Mouse (Mus musculus): ENCODE data around the gene Tef. TPM values are rescaled to one million over a fixed set of nuclear protein-coding genes. Genes with fewer than 3 reads are reported as not detected.

Tef gene
- polyA plus RNA-seq, 2 experiments = 25.5 to 45.7 TPM

DNA sequence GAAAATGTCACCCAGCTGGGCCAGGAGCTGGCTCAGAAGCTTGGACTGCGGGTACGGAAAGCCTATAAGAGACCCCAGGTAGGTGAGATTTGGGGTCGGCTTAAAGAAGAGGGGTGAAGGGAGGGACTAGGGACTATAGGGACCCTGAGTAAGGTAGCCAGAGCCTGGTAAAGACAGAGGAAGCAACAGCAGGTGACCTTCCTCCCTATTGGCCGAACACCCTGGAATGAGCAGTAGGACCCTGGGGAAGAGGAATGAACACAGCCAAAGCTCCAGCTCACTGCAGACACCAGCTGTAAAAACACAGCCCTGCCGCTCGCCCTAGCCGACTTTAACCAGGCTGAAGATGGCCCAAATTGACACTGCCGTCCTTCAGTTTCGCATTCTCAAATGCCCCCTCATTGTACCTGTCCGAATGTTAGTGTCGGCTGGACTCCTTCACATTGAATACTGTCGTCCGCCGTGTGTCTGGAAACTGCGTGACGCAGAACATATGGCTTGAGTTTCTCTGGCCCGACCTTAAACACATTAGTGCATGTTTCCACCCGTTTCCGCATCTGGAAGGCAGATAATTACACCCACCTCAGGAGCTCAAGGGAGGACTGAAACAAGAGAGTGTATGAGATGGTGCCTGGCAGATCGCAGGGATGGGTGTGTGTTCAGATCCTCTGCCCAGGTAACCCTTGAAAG lies 29.6 kb upstream of the Tef start:
- Histone ChIP-seq H3K4me1 (ENCODE audit: control insufficient read depth, insufficient read depth, low read length) (no peaks in the 10 kb centered on the region), H3K4me3 (replicated peaks; ENCODE audit: low read length) (no peak overlapping the region), H3K27me3 (ENCODE audit: control insufficient read depth, insufficient read depth, low read length) (no peaks in the 10 kb centered on the region), H3K36me3 (ENCODE audit: control insufficient read depth, insufficient read depth, low read length) (peaks cover 87% of the 10 kb centered on the region), H3K27ac (replicated peaks; ENCODE audit: low read depth, low read length) (peak overlapping the region; percentile 26; the same call in 1 of the 2 replicates), H3K9me3 (ENCODE audit: control insufficient read depth, low read length) (no peaks in the 10 kb centered on the region), H3K9ac (ENCODE audit: low read depth, low read length, severe bottlenecking) (no peak overlapping the region), H3K4me2 (replicated peaks; ENCODE audit: low read depth, low read length, severe bottlenecking) (no peak overlapping the region)
- ATAC-seq (ENCODE audit: low FRiP score, low read depth) (0 out of 2 replicates have a peak, but pooled peaks have one; percentile 16), DNase-seq (ENCODE audit: low spot score) (no peak)
- no peak for TF ChIP-seq POLR2A (IDR thresholded peaks at IDR 0.05; ENCODE audit: borderline replicate concordance, extremely low read depth, insufficient read depth, insufficient read length)
- 65% methylated on average over 20 of the region's 20 CpGs for WGBS

DNA sequence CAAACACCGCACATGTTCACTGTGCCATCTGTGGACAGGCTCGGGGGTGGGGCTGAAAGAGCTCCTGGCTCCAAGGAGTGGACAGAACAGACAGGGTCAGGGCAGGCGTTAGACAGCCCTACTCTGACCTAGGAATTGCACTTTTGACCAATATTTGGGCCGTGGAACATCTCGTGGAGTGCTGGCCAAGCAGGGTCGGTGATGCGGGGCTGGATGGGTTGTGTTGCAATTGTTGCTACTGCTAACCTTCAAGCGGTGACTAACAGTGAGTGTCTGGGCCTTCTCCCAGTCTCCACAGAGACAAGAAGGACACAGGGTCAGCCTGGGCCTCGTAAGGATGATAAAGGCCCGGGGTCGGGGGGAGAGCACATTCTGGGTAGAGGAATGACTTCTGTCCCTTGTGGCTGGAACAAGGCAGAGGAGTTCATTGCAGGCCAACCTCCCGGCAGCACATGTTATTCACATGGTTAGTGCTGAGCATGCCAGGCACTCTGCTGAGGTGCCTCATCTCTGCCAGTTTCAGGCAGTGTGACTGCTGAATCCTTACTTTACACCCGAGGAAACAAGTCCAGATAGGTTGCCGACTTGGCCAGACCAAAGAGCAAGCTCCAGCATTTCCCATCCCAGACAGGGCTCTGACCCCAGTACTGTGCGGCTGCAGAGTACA lies 27.6 kb upstream of the Tef start:
- 89% methylated on average over 15 of the region's 15 CpGs for WGBS
- H3K36me3 ChIP-seq (ENCODE audit: control insufficient read depth, insufficient read depth, low read length) = peaks cover 89% of the 10 kb centered on the region
- ATAC-seq (ENCODE audit: low FRiP score, low read depth) (no peak), DNase-seq (ENCODE audit: low spot score) (no peak)
- H3K9me3 ChIP-seq (ENCODE audit: control insufficient read depth, low read length) = no peaks in the 10 kb centered on the region
- no peak overlapping the region for H3K27ac ChIP-seq (replicated peaks; ENCODE audit: low read depth, low read length)
- no peaks in the 10 kb centered on the region for H3K4me1 ChIP-seq (ENCODE audit: control insufficient read depth, insufficient read depth, low read length)
- no peaks in the 10 kb centered on the region for H3K27me3 ChIP-seq (ENCODE audit: control insufficient read depth, insufficient read depth, low read length)
- no peak for TF ChIP-seq POLR2A (IDR thresholded peaks at IDR 0.05; ENCODE audit: borderline replicate concordance, extremely low read depth, insufficient read depth, insufficient read length)
- no peak overlapping the region for H3K4me2 ChIP-seq (replicated peaks; ENCODE audit: low read depth, low read length, severe bottlenecking)
- H3K9ac ChIP-seq (ENCODE audit: low read depth, low read length, severe bottlenecking) = no peak overlapping the region
- H3K4me3 ChIP-seq (replicated peaks; ENCODE audit: low read length) = no peak overlapping the region

GRCm38 (mm10) chr15:81776631-81777422 lies 25.4 kb upstream of the Tef start:
- no peaks in the 10 kb centered on the region for H3K4me1 ChIP-seq (ENCODE audit: control insufficient read depth, insufficient read depth, low read length)
- no peak overlapping the region for H3K4me2 ChIP-seq (replicated peaks; ENCODE audit: low read depth, low read length, severe bottlenecking)
- no peak overlapping the region for H3K27ac ChIP-seq (replicated peaks; ENCODE audit: low read depth, low read length)
- no peaks in the 10 kb centered on the region for H3K27me3 ChIP-seq (ENCODE audit: control insufficient read depth, insufficient read depth, low read length)
- H3K4me3 ChIP-seq (replicated peaks; ENCODE audit: low read length) = no peak overlapping the region
- ATAC-seq (ENCODE audit: low FRiP score, low read depth) (no peak), DNase-seq (ENCODE audit: low spot score) (no peak)
- H3K36me3 ChIP-seq (ENCODE audit: control insufficient read depth, insufficient read depth, low read length) = peaks cover 97% of the 10 kb centered on the region
- H3K9ac ChIP-seq (ENCODE audit: low read depth, low read length, severe bottlenecking) = no peak overlapping the region
- 89% methylated on average over 10 of the region's 11 CpGs for WGBS
- TF ChIP-seq POLR2A (IDR thresholded peaks at IDR 0.05; ENCODE audit: borderline replicate concordance, extremely low read depth, insufficient read depth, insufficient read length) = no peak
- H3K9me3 ChIP-seq (ENCODE audit: control insufficient read depth, low read length) = no peaks in the 10 kb centered on the region

DNA sequence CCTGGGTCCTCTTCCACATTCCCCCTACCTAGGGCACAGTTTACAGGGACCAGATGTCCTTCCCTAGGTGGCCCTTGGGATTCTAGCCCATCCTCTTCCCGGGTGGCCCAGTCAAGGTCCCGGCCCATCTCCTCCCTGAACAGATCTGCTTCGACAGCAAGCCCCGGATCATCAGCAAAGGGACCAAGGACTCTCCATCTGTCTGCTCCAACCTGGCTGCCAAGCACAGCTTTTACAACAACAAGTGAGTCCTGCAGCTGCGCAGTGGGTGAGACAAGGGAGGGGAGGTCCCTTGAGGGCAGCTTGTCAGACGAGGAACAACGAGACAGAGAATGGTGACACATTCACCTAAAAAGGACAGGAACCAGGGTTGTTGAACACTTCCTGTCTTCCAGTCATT lies 20.4 kb upstream of the Tef start:
- no peak overlapping the region for H3K4me3 ChIP-seq (replicated peaks; ENCODE audit: low read length)
- ATAC-seq (ENCODE audit: low FRiP score, low read depth) = no peak
- no peak for DNase-seq (ENCODE audit: low spot score)
- H3K4me1 ChIP-seq (ENCODE audit: control insufficient read depth, insufficient read depth, low read length) = no peaks in the 10 kb centered on the region
- TF ChIP-seq POLR2A (IDR thresholded peaks at IDR 0.05; ENCODE audit: borderline replicate concordance, extremely low read depth, insufficient read depth, insufficient read length) = no peak
- H3K4me2 ChIP-seq (replicated peaks; ENCODE audit: low read depth, low read length, severe bottlenecking) = no peak overlapping the region
- peaks cover 99% of the 10 kb centered on the region for H3K36me3 ChIP-seq (ENCODE audit: control insufficient read depth, insufficient read depth, low read length)
- H3K27ac ChIP-seq (replicated peaks; ENCODE audit: low read depth, low read length) = no peak overlapping the region
- no peaks in the 10 kb centered on the region for H3K9me3 ChIP-seq (ENCODE audit: control insufficient read depth, low read length)
- no peaks in the 10 kb centered on the region for H3K27me3 ChIP-seq (ENCODE audit: control insufficient read depth, insufficient read depth, low read length)
- H3K9ac ChIP-seq (ENCODE audit: low read depth, low read length, severe bottlenecking) = no peak overlapping the region
- WGBS = 84% methylated on average over 7 of the region's 7 CpGs

- Histone ChIP-seq H3K27ac (replicated peaks; ENCODE audit: low read depth, low read length) (no peak overlapping the region), H3K4me3 (replicated peaks; ENCODE audit: low read length) (no peak overlapping the region), H3K36me3 (ENCODE audit: control insufficient read depth, insufficient read depth, low read length) (peaks cover 97% of the 10 kb centered on the region), H3K9me3 (ENCODE audit: control insufficient read depth, low read length) (no peaks in the 10 kb centered on the region), H3K27me3 (ENCODE audit: control insufficient read depth, insufficient read depth, low read length) (no peaks in the 10 kb centered on the region), H3K9ac (ENCODE audit: low read depth, low read length, severe bottlenecking) (no peak overlapping the region), H3K4me2 (replicated peaks; ENCODE audit: low read depth, low read length, severe bottlenecking) (no peak overlapping the region), H3K4me1 (ENCODE audit: control insufficient read depth, insufficient read depth, low read length) (no peaks in the 10 kb centered on the region)
- DNase-seq (ENCODE audit: low spot score) (peak; percentile 29), ATAC-seq (ENCODE audit: low FRiP score, low read depth) (no peak)
- 59% methylated on average over 5 of the region's 5 CpGs for WGBS
- no peak for TF ChIP-seq POLR2A (IDR thresholded peaks at IDR 0.05; ENCODE audit: borderline replicate concordance, extremely low read depth, insufficient read depth, insufficient read length)
Measured at GRCm38 (mm10) chr15:81784762-81785161, 17.5 kb upstream of the Tef start.

Measured in limb, embryonic 14.5 days (tissue).